Mouse (Mus musculus): ENCODE results near the gene Phykpl. TPM values are rescaled to one million over a fixed set of nuclear protein-coding genes. Genes with fewer than 3 reads are reported as not detected.

The Phykpl gene
- 10 to 100 TPM; 13.1 to 15.7 TPM for total RNA-seq (2021)
- long read RNA-seq, experiment 1, transcript Phykpl-206 (13 exons, 3,116 nt) = major isoform, 18 of 27 reads
- long read RNA-seq, experiment 1, partial matches to known transcripts = 3 of 27 reads
- long read RNA-seq, experiment 1, other reads (novel, unspliced or antisense) = 6 of 27 reads
- long read RNA-seq, experiment 2, transcript Phykpl-206 (13 exons, 3,116 nt) = major isoform, 14 of 22 reads
- long read RNA-seq, experiment 2, partial matches to known transcripts = 3 of 22 reads
- long read RNA-seq, experiment 2, other reads (novel, unspliced or antisense) = 4 of 22 reads

DNA sequence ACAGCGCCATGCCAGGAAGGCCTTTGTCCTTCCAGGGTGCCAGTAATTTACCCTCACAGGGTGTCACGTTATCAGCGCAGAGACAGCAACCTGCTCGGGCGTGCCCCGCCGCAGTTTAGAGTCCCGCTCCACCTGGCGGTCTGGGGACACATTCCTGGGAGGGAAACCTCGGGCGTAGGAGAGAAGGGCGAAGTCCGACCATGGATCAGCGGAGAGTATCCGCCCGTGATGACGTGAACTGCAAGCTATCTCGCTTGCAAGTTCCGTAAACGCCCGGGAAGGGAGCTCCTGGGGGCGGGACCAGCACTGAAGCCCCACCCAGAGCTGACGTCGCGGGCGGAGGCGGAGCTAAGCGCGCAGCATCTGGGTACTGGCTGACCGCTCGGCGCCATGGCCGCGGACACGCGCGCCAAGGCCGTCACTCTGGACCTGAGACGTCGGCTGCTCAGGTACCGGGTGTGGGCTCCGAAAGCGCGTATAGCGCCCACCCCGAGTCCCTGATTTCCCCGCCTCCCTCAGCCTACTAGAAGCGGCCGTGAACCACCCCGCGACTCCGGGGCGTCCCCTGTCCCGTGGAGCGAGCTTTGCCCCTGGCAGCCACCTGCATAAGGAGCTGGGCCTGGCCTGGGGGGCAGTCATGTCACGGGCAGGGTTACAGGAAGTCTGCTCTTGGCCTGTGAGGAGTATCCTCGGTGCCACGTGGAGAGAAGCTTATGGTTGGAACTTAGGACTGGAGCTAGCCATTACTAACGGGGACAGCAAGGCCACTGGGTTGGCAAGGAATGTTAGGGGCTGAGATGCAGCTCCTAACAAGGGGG, at the start of gene Phykpl:
Gene Phykpl, plus strand, starts transcription at position 327 of the 818 bp plus-strand sequence.
- DNase-seq = peak; percentile 96 to 99
- intact Hi-C loops (cut with DNase I) = no loop called here

GRCm38 (mm10) chr11:51538388-51538787, 46.2 kb upstream of the Phykpl start:
- DNase-seq = no peak
- intact Hi-C loops (cut with DNase I) = no loop called here

GRCm38 (mm10) chr11:51538919-51539758, 45.4 kb upstream of the Phykpl start:
- no peak for DNase-seq
- intact Hi-C loops (cut with DNase I) = no loop called here

DNA sequence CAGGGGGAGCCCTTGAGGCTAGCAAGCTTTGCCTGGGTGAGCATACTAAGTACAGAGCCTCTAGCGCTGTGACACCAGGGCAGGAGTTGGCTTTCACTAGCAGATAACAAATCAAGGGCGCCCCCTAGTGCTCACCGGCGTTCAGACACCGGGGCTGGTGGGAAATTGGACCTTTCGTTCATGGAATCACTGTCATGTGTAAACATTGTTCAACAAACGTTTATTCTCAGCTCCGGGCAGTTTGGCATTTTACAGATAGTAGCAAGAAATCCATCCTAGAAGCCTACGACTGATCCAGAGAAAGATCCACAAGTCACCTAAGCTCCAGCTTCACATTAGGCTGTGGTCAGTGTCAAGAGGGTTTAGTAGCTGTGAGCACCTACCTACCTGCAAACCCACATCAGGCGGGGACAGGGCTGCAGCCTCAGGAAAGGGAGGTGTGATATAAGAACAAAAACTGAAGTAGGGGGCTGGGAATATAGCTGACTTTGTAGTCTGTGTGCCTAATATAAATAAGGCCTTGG, 44.7 kb upstream of the Phykpl start:
- peak; percentile 94 to 95 for DNase-seq
- intact Hi-C loops (cut with DNase I) = loop anchor here (2.0 kb wide), 1 partner anchor 39 kb away; no protein-coding TSS in a partner anchor

DNA sequence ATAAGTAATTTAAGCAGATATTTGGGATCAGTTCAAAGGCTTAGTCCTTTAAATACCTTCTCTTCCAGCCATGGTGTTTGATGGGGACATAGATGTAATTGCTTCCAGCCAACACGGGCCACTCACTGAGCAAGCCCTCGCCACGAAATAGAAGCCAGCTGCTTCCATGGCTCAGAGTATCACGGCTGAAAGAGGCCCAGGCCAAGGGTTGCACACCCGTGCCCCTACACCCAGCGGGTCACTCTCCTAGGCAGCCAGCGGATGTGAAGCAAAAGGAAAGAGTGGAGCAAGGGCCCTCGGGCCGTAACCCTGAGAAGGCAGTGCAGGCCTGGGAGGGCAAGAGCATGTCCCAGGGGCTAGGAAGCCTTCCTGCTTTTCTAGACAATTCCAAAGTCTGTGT, 42.1 kb upstream of the Phykpl start:
- intact Hi-C loops (cut with DNase I) = no loop called here
- DNase-seq = no peak

DNA sequence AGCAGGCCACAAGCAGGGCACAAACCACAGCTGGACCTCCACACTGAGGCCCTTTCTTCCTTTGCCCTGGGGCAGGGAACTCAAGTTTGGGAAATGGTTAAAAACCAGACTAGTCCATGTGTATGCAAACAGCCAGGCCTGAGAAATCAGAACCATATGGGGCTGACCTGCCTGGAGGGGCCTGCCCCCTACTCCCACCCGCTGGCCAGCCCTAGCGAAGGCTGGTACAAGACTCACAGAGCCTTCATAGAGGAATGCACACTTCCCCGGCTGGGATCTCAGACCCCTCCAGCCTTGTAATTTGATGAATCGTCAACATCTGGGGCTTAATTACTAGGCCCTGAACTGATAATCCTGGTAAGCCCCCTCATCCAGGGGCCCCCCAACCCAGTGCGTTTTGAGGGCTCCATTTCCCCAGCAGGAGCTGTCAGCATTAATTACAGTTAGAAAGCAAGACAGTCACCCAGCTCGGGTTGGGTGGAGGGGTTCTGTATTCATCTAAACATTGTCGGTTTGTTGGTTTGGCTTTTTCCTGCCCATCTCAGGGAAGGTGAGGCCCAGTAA, 41.0 kb upstream of the Phykpl start:
- DNase-seq = no peak
- intact Hi-C loops (cut with DNase I) = no loop called here

DNA sequence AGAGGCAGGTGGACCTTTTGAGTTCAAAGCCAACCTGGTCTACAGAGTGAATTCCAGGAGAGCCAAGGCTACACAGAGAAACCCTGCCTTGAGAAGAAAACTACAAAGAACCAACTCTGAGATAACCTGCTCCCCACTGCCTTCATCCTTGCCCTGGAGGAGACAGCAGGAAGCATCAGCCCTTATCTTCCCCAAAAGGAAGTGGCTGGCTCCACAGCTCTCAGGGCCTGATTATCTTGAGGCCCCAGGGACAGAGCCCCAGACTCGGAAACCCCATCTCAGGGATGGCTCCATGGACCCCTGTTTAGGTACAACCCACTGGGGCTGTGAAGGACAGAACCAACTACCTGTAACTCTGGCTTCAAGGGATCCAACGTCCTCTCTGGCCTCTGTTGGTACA, 40.1 kb upstream of the Phykpl start:
- intact Hi-C loops (cut with DNase I) = no loop called here
- DNase-seq = no peak

GRCm38 (mm10) chr11:51545811-51546210, 38.7 kb upstream of the Phykpl start:
- no peak for DNase-seq

GRCm38 (mm10) chr11:51551253-51551652, 33.3 kb upstream of the Phykpl start:
- DNase-seq = no peak
- intact Hi-C loops (cut with DNase I) = no loop called here

More at GRCm38 (mm10) chr11:51545811-51546210, 38.7 kb upstream of the Phykpl start:
- intact Hi-C loops (cut with DNase I) = no loop called here

DNA sequence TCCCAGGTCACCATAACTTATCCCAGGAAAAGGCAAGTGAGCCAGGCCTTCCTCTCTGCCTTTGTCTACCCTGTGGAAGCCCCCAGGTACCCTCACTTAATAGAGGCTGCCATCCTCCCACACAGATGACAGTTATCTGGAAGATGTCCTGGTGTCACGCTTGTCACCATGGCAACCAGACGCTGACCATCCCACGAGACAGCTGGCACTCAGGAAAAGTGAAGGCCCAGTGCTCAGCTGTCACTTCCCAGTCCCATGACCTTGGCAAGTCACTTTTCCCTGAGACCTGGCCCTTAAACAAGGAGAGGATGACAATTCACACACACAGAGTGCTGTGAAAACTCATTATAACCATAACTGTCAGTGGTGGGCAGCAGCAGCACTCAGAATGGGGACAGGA, 32.5 kb upstream of the Phykpl start:
- no peak for DNase-seq
- intact Hi-C loops (cut with DNase I) = no loop called here

DNA sequence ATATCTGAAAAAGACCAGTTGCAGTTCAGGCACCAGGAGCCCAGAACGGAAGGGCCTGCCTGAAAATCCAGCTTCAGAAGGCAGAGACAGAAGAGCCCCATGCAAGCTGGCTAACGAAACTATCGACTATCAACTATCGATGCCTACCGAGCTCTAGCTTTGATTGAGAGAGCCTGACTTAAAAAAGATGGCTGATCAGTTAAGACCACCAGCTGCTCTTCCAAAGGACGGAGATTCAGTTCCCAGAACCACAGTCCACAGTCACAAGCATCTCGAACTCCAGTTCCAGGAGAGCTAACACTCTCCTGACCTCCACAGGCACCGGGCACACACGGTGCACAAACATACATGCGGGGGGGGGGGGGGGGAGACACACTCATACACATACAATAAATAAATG, 30.0 kb upstream of the Phykpl start:
- no peak for DNase-seq
- intact Hi-C loops (cut with DNase I) = no loop called here

GRCm38 (mm10) chr11:51555066-51555465, 29.5 kb upstream of the Phykpl start:
- DNase-seq = no peak
- intact Hi-C loops (cut with DNase I) = no loop called here

DNA sequence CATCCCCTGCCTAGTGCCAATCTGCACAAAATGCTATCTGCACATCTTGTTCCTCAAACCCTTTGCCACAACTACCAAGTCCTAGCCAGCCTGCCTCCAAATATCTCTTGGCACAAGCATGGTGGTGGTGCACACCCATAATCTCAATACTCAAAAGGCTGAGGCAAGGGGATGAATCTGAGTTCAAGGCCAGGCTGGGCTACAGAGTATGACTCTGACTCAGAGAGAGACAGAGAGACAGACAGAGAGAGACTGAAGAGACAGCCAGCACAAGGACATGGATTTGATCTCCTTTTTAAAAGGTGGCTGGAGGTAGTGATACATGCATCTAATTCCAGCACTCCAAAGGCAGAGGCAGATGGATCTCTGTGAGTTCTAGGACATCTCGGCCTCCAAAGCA, 21.3 kb upstream of the Phykpl start:
- intact Hi-C loops (cut with DNase I) = no loop called here
- no peak for DNase-seq

- intact Hi-C loops (cut with DNase I) = no loop called here
- DNase-seq = no peak
Observed at GRCm38 (mm10) chr11:51565062-51565461, 19.5 kb upstream of the Phykpl start.

DNA sequence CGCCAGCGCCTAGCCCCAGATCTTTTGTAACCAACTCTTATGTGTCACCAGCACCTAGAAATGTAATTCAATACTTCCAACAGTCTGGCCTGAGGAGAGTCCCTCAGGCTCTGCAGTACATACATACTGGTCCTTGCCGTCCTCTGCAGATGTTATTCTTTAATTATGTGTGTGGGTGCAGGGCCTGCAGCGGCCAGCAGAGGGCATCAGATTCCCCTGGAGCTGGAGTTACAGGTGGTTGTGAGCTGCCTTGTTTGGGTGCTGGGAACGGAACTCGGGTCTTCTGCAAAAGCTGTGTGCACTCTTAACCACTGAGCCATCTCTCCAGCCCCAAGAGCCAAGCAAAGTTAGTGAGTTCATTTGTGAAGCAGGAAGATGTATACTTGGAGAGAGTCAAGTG, 18.6 kb upstream of the Phykpl start:
- intact Hi-C loops (cut with DNase I) = no loop called here
- no peak for DNase-seq

- intact Hi-C loops (cut with DNase I) = no loop called here
- no peak for DNase-seq
Observed at GRCm38 (mm10) chr11:51568801-51569200, 15.8 kb upstream of the Phykpl start.

- DNase-seq = no peak
- intact Hi-C loops (cut with DNase I) = no loop called here
Observed at GRCm38 (mm10) chr11:51576454-51576853, 8.1 kb upstream of the Phykpl start.

DNA sequence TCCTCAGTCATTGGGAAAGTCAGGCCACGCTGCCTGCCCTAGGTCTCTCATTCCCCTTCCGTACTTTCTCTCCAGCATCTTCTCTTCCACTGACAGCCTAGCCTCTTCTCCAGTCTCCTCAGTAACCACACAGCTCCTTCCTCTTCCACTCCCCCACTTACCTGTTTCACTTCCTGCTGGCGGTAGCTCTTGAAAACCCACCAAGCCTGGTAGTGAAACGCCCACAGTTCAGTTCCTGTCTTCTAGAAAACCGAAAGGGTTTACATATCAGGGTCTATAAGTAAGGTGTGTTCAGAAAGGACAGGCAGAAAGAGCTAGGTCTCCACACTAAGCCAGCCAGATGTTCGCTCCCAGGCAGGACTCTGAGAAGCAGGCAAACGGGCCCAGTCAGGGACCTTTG, 7.0 kb upstream of the Phykpl start:
- intact Hi-C loops (cut with DNase I) = no loop called here
- no peak for DNase-seq

DNA sequence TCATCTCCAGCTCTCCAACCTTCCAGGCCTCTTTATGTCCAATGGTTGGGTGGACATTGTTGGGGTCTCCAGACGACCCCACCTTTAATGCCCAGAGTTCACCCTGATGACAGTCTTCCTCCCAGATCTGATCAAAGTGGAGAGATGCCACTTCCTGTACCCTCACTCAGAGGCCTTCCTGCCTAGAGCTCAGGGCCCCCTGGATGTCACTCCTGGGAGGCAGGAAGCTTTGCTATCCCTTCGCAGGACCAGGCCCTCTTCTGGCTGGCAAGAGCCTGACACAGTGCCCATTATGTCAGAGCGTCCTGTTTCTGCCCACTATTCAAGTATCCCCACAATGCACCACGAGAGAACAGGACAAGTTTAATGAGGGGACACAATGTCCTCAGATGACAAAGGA, 5.5 kb upstream of the Phykpl start:
- DNase-seq = no peak
- intact Hi-C loops (cut with DNase I) = loop anchor here (2.0 kb wide), 1 partner anchor 38 kb away; no protein-coding TSS in a partner anchor

DNA sequence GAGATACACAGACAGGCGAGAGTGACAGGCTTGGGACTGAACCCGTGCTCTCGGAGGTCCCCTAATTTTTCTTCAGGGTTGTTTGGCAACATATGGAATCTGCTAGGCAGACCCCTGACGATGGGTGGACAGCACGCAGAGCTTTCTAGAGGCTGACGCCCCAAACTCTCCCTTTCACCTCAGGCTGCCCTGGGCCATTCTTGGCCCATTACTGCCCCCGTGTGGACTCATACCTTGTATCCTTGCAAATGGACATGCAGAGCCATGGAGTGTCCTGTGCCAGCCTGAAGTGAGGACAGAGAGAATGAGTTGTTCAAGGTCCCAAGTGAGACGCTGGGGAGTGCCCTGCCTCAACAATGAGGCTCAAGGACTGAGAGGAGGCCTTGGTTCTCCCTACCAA, 1.8 kb upstream of the Phykpl start:
- intact Hi-C loops (cut with DNase I) = no loop called here
- DNase-seq = peak; percentile 47 to 66
